Mouse (Mus musculus) MEL (cell line): ENCODE results near the gene Prepl.

Experiments
- CTCF ChIP-seq, 3 experiments: IDR thresholded peaks in 2 of 3; conservative IDR thresholded peaks in 1 of 3; 2 replicates each; pipeline ENCODE4 v1.5.1; 2011 to 2012; ENCODE audit warnings: low read length in 3 of 3, low read depth in 2 of 3, mild to moderate bottlenecking in 2 of 3, improper control_type of control experiment in 1 of 3, inconsistent platforms in 1 of 3, mixed read lengths in 1 of 3, moderate library complexity in 1 of 3; ENCODE audit not compliant: control insufficient read depth in 1 of 3, insufficient read depth in 1 of 3, poor library complexity in 1 of 3, severe bottlenecking in 1 of 3
- EP300 ChIP-seq, 2 experiments: IDR thresholded peaks; 2 replicates each; pipeline ENCODE4 v1.6.1; 2011; ENCODE audit warnings: improper control_type of control experiment in 2 of 2, low read length in 2 of 2, low read depth in 1 of 2, mild to moderate bottlenecking in 1 of 2
- ETS1 ChIP-seq: IDR thresholded peaks from 2 replicates; pipeline ENCODE4 v1.6.1; 2012; ENCODE audit warnings: low read depth, mild to moderate bottlenecking, inconsistent platforms, low read length, improper control_type of control experiment, moderate library complexity

DNA sequence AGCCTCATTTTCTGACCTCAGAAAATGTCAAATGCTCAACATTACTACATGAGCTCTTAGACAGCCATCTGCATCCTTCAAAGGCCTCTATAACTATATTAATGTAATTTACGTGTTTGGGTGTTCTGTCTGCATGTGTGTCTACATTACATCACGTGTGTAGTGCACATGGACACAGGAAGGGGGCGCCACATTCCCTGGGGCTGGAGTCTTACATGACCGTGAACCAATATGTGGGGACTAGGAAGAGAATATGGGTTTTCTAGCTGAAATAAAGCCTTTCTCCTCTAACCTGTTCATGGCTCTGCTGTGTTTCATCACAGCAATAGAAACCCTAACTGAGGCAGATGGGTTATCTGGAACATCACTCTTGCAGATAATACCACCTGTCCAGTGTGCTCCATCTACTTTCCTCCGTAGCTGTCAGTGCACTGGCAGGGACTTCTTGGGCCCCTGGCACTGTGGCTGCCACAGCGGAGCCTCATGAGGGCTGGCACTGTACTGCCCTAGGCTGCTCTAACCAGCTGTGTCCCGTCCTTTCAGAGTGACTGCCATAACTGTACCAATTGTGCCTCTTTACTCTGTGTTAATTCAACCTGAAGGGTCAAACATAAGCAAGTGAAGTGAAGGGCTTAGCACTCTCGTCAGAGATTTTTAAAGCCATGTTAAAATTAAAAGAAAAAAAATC is 18.8 kb downstream of the Prepl start:
- TF ChIP-seq CTCF (IDR thresholded peaks at IDR 0.05 in 2 of 3, conservative IDR thresholded peaks at IDR 0.05 in 1 of 3; ENCODE audit: control insufficient read depth in 1 of 3, insufficient read depth in 1 of 3, low read depth in 2 of 3, low read length in 3 of 3, poor library complexity in 1 of 3, severe bottlenecking in 1 of 3) (peak; percentile 36 to 52 (median 49)), EP300 (IDR thresholded peaks at IDR 0.05; ENCODE audit: low read depth in 1 of 2, low read length in 2 of 2) (no peak), ETS1 (no peak)
